Mouse (Mus musculus): Measurements from ENCODE around the gene Atg101. TPM values are rescaled to one million over a fixed set of nuclear protein-coding genes. Genes with fewer than 3 reads are reported as not detected.

The Atg101 gene
- polyA plus RNA-seq, 1 experiment from 2014 or later, result 75.0 TPM

DNA sequence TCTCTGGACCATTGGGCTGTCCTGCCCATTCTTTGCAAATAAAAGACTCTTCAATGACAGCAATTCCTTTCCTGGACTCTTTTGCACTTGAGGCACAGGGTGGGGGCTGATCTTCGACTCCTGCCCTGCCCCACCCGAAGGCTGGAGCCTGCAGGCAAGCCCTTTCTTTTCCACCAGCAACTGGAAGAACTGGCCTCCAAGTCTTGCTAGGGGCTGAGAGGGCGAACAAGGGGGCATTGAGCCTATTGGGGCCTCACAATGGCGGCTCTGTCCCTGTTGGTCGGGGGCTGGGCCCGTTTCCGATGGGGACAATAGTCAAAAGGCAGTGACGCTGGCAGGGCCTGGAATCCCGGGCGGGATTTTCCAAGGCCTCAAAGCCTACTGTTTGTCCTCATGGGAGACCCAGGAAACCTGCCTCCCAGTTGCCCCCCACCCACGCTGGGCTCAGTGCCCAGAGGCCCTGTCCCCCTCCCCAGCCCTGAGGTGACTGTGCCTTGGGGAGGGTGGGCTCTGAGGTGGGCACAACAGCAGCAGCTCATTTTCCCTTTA, 6.6 kb upstream of the Atg101 start:
- Histone ChIP-seq H3K27me3 (ENCODE audit: control insufficient read depth, insufficient read depth, low read depth, low read length) (no peaks in the 10 kb centered on the region), H3K4me3 (ENCODE audit: low read length) (no peak overlapping the region), H3K36me3 (ENCODE audit: control insufficient read depth, insufficient read depth, low read length) (peaks cover 12% of the 10 kb centered on the region), H3K9me3 (ENCODE audit: control insufficient read depth, low read length) (no peaks in the 10 kb centered on the region), H3K9ac (ENCODE audit: low read length) (peak overlapping the region; percentile 1; the same call in 1 of the 2 replicates), H3K27ac (ENCODE audit: low read length) (no peak overlapping the region), H3K4me1 (replicated peaks; ENCODE audit: control insufficient read depth, insufficient read depth, low read length) (peaks cover 8% of the 10 kb centered on the region), H3K4me2 (ENCODE audit: low read depth, low read length) (no peak overlapping the region)
- no peak for ATAC-seq (ENCODE audit: low read depth)
- WGBS, result 46% methylated on average over 11 of the region's 11 CpGs

DNA sequence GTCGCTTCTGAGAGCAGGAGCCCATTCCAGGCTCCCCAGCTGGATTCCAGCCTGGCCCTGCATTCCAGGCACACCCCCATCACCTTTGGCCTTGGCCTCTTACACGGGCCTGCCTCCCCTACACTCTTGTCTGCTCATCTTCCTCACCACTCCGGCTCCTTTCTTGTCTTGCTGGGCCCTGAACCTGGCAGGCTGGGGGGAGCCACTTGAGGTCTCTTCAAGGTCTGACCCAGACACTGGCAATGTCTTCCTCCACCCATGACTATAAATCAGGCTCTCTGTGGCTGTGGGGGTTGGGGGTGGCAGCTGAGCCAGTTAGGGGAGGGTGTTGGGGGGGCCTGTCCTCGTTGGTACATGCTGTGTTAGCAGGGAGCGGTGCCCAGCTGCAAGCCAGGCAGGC, 5.5 kb upstream of the Atg101 start:
- H3K9me3 ChIP-seq (ENCODE audit: control insufficient read depth, low read length), result no peaks in the 10 kb centered on the region
- WGBS, result 32% methylated on average over 5 of the region's 5 CpGs

DNA sequence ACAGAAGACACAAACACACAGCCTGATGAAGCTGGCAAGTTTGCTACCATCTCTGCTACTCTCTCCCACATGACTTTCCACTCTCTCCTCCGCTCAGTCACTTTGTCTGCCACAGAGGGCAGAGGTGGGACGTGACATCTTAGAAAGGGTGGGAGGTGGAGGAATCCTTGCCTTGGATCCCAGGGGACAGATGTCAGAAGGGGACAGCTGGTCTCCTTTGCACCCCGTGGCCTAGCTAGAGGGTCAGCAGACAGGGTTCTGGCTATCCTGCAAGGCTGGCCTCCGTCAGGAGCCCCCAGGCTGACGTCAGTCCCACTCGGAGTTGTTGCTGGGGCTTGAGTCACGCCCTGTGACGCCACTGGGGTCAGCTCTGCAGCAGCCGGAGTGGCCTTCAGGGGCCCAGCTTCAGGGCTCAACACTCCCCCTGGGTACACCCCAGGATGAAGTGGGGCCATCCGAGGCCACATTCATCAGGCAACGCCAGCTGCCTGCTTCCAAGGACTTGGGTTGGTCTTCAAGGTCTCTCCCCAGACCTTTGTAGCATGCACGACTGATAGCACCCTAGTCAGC, 4.6 kb upstream of the Atg101 start:
- Histone ChIP-seq H3K27me3 (ENCODE audit: control insufficient read depth, insufficient read depth, low read depth, low read length) (no peaks in the 10 kb centered on the region), H3K36me3 (ENCODE audit: control insufficient read depth, insufficient read depth, low read length) (no peaks in the 10 kb centered on the region), H3K9me3 (ENCODE audit: control insufficient read depth, low read length) (no peaks in the 10 kb centered on the region), H3K4me3 (ENCODE audit: low read length) (no peak overlapping the region), H3K9ac (ENCODE audit: low read length) (0 out of 2 replicates have a peak overlapping the region, but pooled peaks have one; percentile 3), H3K4me2 (ENCODE audit: low read depth, low read length) (no peak overlapping the region), H3K27ac (ENCODE audit: low read length) (no peak overlapping the region), H3K4me1 (replicated peaks; ENCODE audit: control insufficient read depth, insufficient read depth, low read length) (peaks cover 8% of the 10 kb centered on the region)
- ATAC-seq (ENCODE audit: low read depth), result no peak
- WGBS, result 48% methylated on average over 12 of the region's 12 CpGs

More for the DNA sequence above, 5.5 kb upstream of the Atg101 start:
- no peak overlapping the region for H3K4me3 ChIP-seq (ENCODE audit: low read length)
- no peak for ATAC-seq (ENCODE audit: low read depth)
- peaks cover 12% of the 10 kb centered on the region for H3K4me1 ChIP-seq (replicated peaks; ENCODE audit: control insufficient read depth, insufficient read depth, low read length)
- H3K4me2 ChIP-seq (ENCODE audit: low read depth, low read length), result no peak overlapping the region
- H3K27me3 ChIP-seq (ENCODE audit: control insufficient read depth, insufficient read depth, low read depth, low read length), result no peaks in the 10 kb centered on the region
- H3K27ac ChIP-seq (ENCODE audit: low read length), result no peak overlapping the region
- no peak overlapping the region for H3K9ac ChIP-seq (ENCODE audit: low read length)
- H3K36me3 ChIP-seq (ENCODE audit: control insufficient read depth, insufficient read depth, low read length), result peaks cover 3% of the 10 kb centered on the region; the same call in 1 of the 2 replicates

DNA sequence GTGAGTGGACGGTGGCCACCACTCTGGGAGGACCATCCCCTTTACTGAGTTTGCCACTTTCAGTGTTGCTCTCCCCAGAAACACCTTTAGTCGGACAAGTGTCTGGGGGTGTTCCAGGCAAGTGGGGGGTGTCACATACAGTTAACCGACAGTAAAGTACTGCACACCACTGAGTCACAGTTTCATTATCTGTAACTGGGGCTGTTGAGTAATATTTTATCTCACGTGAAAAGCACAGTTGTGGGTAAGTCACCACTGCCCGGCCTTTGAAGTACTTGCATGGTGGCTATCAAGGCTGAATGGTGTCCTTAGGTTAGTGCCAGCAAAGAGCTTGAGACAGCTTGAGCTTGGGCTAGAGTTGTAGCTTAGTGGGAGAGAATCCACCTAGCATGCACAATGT, 1.6 kb upstream of the Atg101 start:
- Histone ChIP-seq H3K36me3 (ENCODE audit: control insufficient read depth, insufficient read depth, low read length) (peaks cover 8% of the 10 kb centered on the region), H3K4me1 (replicated peaks; ENCODE audit: control insufficient read depth, insufficient read depth, low read length) (peaks cover 16% of the 10 kb centered on the region), H3K9me3 (ENCODE audit: control insufficient read depth, low read length) (no peaks in the 10 kb centered on the region), H3K9ac (ENCODE audit: low read length) (no peak overlapping the region), H3K4me3 (ENCODE audit: low read length) (no peak overlapping the region), H3K27ac (ENCODE audit: low read length) (no peak overlapping the region), H3K4me2 (ENCODE audit: low read depth, low read length) (no peak overlapping the region), H3K27me3 (ENCODE audit: control insufficient read depth, insufficient read depth, low read depth, low read length) (no peaks in the 10 kb centered on the region)
- no peak for ATAC-seq (ENCODE audit: low read depth)
- WGBS, result 62% methylated on average over 5 of the region's 5 CpGs

DNA sequence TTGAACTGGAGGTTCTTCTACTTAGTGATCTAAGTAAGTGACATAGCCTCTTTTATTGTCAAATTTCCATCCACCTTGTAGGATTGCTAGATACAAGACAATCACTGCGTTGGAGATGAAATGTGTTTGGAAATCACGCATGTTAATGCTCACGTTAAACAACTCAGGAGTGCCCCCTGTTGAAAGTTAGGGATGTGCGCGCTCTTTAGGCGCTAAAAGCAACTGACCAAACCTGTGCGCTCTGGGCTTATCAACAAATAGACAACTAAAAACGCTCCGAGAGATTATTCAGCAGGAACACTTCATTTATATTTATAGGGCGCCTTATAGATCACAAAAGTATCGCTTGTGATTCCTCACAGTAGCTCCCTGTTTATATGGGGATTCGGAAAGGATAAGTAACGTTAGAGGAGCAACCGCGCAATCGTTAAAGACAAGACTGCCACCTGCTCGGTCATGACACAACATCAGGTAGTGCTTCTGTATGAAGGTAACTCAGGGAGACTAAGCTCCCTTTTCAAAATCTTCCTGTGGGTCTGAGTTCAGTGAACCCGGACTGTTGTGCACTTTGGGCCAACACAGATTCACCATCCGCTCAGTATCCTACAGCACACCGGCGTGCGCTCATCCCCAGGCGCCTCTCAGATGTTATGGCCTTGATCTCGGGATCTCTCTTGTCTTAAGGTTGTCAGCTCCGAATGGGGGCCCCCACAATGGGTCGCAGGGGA, 725 bp upstream of the Atg101 start:
- WGBS, result 2% methylated on average over 26 of the region's 26 CpGs
- peaks cover 15% of the 10 kb centered on the region for H3K36me3 ChIP-seq (ENCODE audit: control insufficient read depth, insufficient read depth, low read length)
- H3K4me3 ChIP-seq (ENCODE audit: low read length), result peak overlapping the region; percentile 96
- peak overlapping the region; percentile 97 for H3K4me2 ChIP-seq (ENCODE audit: low read depth, low read length)
- no peaks in the 10 kb centered on the region for H3K27me3 ChIP-seq (ENCODE audit: control insufficient read depth, insufficient read depth, low read depth, low read length)
- ATAC-seq (ENCODE audit: low read depth), result peak; percentile 61; the same call in 1 of the 2 replicates
- peak overlapping the region; percentile 69 for H3K27ac ChIP-seq (ENCODE audit: low read length)
- peak overlapping the region; percentile 94 for H3K9ac ChIP-seq (ENCODE audit: low read length)
- H3K4me1 ChIP-seq (replicated peaks; ENCODE audit: control insufficient read depth, insufficient read depth, low read length), result peaks cover 16% of the 10 kb centered on the region
- H3K9me3 ChIP-seq (ENCODE audit: control insufficient read depth, low read length), result no peaks in the 10 kb centered on the region

DNA sequence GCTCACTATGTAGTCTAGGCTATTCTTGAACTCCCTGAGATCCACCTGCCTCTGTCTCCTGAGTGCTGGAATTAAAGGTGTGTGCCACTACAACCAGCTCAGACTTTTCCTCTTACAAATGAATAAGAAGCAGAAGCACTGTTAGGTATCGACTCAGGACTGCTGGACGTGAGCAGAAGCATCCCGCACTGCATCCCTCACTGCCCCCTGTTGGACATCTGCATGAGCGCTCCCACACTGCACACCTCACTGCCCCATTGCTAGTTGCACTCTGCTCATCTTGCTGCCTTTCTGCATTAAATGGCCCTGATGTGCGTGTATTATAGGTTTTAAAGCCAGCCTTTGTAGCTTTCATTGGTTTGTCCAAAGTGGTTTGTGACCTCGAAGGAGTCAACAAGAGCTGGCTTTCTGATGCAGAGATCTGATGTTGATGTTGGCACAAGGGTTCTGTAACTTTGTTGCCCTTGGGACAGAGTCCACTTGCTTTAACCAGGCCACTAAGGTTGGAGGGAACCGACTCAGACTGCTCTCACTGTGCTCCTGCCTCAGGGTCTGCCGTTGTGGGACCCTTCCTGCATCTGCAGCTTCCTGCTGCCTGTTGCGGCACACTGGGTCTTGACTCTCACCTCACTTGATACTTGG, 2.2 kb downstream of the Atg101 start:
- Histone ChIP-seq H3K27ac (ENCODE audit: low read length) (no peak overlapping the region), H3K36me3 (ENCODE audit: control insufficient read depth, insufficient read depth, low read length) (peaks cover 31% of the 10 kb centered on the region), H3K27me3 (ENCODE audit: control insufficient read depth, insufficient read depth, low read depth, low read length) (no peaks in the 10 kb centered on the region), H3K9me3 (ENCODE audit: control insufficient read depth, low read length) (no peaks in the 10 kb centered on the region), H3K4me1 (replicated peaks; ENCODE audit: control insufficient read depth, insufficient read depth, low read length) (peaks cover 16% of the 10 kb centered on the region), H3K4me2 (ENCODE audit: low read depth, low read length) (no peak overlapping the region), H3K4me3 (ENCODE audit: low read length) (no peak overlapping the region), H3K9ac (ENCODE audit: low read length) (no peak overlapping the region)
- 61% methylated on average over 9 of the region's 9 CpGs for WGBS
- no peak for ATAC-seq (ENCODE audit: low read depth)

DNA sequence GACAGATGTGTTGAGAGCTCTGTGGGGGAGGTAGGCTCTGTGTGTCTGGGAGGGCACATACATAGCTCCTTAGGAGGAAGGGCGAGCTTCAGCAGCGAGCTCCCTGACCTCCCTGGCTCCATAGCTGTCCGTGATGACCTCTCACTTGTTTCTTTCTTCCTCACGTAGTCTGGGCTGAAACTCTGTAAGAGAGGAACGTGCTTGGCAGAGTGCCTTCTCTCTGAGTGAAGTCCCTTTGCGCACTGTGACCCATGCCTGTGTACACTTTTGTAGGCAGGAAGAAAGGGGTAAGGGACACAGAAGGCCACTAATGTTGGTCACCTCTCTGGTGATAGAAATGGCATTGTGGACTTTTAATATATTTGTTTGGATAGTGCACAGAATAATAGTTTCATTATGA, 3.3 kb downstream of the Atg101 start:
- Histone ChIP-seq H3K36me3 (ENCODE audit: control insufficient read depth, insufficient read depth, low read length) (peaks cover 31% of the 10 kb centered on the region), H3K9me3 (ENCODE audit: control insufficient read depth, low read length) (no peaks in the 10 kb centered on the region), H3K4me2 (ENCODE audit: low read depth, low read length) (no peak overlapping the region), H3K27ac (ENCODE audit: low read length) (no peak overlapping the region), H3K4me3 (ENCODE audit: low read length) (no peak overlapping the region), H3K4me1 (replicated peaks; ENCODE audit: control insufficient read depth, insufficient read depth, low read length) (peaks cover 16% of the 10 kb centered on the region), H3K27me3 (ENCODE audit: control insufficient read depth, insufficient read depth, low read depth, low read length) (no peaks in the 10 kb centered on the region), H3K9ac (ENCODE audit: low read length) (no peak overlapping the region)
- WGBS, result 84% methylated on average over 6 of the region's 6 CpGs
- no peak for ATAC-seq (ENCODE audit: low read depth)

DNA sequence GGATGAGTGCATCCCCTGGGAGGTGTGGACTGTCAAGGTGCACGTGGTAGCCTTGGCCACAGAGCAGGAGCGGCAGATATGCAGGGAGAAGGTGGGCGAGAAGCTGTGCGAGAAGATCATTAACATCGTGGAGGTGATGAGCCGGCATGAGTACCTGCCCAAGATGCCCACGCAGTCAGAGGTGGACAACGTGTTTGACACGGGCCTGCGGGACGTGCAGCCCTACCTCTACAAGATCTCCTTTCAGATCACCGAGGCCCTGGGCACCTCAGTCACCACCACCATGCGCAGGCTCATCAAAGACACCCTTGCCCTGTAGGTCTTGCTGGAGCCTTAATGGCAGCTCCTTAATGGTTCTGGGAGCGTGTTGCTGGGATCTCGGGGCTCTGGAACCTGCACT, 6.3 kb downstream of the Atg101 start:
- peaks cover 3% of the 10 kb centered on the region for H3K4me1 ChIP-seq (replicated peaks; ENCODE audit: control insufficient read depth, insufficient read depth, low read length)
- no peak overlapping the region for H3K9ac ChIP-seq (ENCODE audit: low read length)
- no peak for ATAC-seq (ENCODE audit: low read depth)
- H3K36me3 ChIP-seq (ENCODE audit: control insufficient read depth, insufficient read depth, low read length), result peaks cover 31% of the 10 kb centered on the region
- H3K27ac ChIP-seq (ENCODE audit: low read length), result no peak overlapping the region
- H3K4me2 ChIP-seq (ENCODE audit: low read depth, low read length), result no peak overlapping the region
- no peaks in the 10 kb centered on the region for H3K9me3 ChIP-seq (ENCODE audit: control insufficient read depth, low read length)
- 94% methylated on average over 15 of the region's 15 CpGs for WGBS
- H3K27me3 ChIP-seq (ENCODE audit: control insufficient read depth, insufficient read depth, low read depth, low read length), result no peaks in the 10 kb centered on the region
- H3K4me3 ChIP-seq (ENCODE audit: low read length), result no peak overlapping the region

DNA sequence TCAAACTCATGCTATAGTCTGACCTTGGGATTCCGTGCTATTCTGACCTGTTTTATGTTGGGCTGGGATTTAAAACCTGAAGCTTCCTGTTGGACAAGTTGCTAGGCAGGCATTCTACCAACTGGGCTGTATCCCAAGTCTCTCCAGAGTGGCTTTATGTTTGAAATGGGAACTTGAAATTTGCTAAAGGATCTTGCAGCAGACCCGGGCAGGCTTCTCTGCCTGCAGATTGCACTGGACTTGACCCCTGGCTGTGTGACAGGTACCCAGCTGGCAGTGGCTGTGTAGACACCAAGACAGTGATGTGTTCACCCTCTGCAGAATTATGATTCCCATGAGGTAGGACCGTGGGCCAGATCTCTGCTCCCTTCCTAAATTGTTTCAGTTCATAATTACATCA, 7.9 kb downstream of the Atg101 start:
- ATAC-seq (ENCODE audit: low read depth), result no peak
- WGBS, result 79% methylated on average over 3 of the region's 3 CpGs
- peaks cover 28% of the 10 kb centered on the region for H3K36me3 ChIP-seq (ENCODE audit: control insufficient read depth, insufficient read depth, low read length)

More for the DNA sequence above, 7.9 kb downstream of the Atg101 start:
- H3K9ac ChIP-seq (ENCODE audit: low read length), result no peak overlapping the region
- no peak overlapping the region for H3K4me3 ChIP-seq (ENCODE audit: low read length)
- no peaks in the 10 kb centered on the region for H3K4me1 ChIP-seq (replicated peaks; ENCODE audit: control insufficient read depth, insufficient read depth, low read length)
- no peak overlapping the region for H3K4me2 ChIP-seq (ENCODE audit: low read depth, low read length)
- H3K9me3 ChIP-seq (ENCODE audit: control insufficient read depth, low read length), result no peaks in the 10 kb centered on the region
- no peak overlapping the region for H3K27ac ChIP-seq (ENCODE audit: low read length)
- no peaks in the 10 kb centered on the region for H3K27me3 ChIP-seq (ENCODE audit: control insufficient read depth, insufficient read depth, low read depth, low read length)
